Comparison of ENCODE assay signal across 33 mouse cellular contexts in the genomic region with DNA sequence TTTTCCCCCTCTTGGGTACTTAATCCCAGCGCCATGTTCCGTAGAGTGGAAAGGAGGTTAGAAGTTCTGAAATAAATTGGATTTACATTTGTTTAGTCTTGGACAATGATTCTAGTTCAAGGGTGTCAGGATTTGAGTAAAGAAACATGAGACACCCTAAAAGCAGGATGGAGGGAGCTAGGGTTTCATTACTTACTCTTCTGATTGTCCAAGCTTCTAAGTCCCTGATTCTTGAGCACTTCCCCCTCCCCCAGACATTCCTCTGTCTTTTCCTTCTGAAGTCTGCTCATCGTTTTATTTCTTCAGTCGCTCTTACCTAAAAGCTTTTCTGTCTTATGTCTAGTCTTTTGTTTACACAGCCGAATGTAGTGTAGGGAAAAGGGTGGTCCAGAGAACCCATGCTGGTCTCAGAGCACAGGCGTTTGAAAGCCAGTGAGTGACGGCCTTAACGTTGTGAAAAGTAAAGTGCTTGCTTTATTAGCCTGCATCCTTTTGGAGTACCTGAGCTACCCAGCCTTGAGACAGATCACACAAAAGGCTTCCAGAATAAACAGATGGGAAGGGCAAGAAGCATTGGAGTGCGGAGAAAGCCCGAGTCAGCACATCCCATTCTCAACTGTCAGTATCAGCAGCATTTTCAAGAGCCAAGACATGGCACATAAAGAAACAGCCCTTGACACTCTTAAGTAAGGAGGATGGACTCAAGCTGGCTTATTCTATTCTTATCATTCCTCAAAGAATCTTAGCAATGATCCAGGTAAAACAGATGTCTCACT.
DNase-seq lines count a peak whose midpoint lies in the region; ATAC-seq and TF ChIP-seq lines count a peak whose summit lies in the region.
"Had no signal": no experiment of that assay in that cellular context is flagged by ENCODE, and none has a peak within 500 bp of the region (broad histone marks: within the 10 kb centered on the region; RNA-seq: fewer than 3 reads in every experiment).

No protein-coding gene starts in this region.

- no peak overlapping the region for H3K4me2 ChIP-seq in hindbrain, embryonic 14.5 days (replicated peaks)
- no peak overlapping the region for H3K4me2 ChIP-seq in hindbrain, embryonic 12.5 days (replicated peaks)
- H3K4me2 ChIP-seq in kidney, embryonic 16.5 days (replicated peaks; ENCODE audit: low read depth, low read length): no peak overlapping the region
- H3K4me2 ChIP-seq: embryonic facial prominence, embryonic 13.5 days; heart, embryonic 15.5 days; limb, embryonic 15.5 days; liver, embryonic 13.5 days; midbrain, embryonic 13.5 days had no signal

- WGBS in hindbrain, embryonic 14.5 days: 44% methylated on average over 10 of the region's 10 CpGs
- WGBS in hindbrain, embryonic 12.5 days: 53% methylated on average over 10 of the region's 10 CpGs
- 36% methylated on average over 10 of the region's 10 CpGs for WGBS in kidney, embryonic 16.5 days

- H3K36me3 ChIP-seq in hindbrain, embryonic 14.5 days (replicated peaks; ENCODE audit: control insufficient read depth, insufficient read depth): no peaks in the 10 kb centered on the region
- peaks cover 6% of the 10 kb centered on the region for H3K36me3 ChIP-seq in hindbrain, embryonic 12.5 days
- H3K36me3 ChIP-seq in kidney, embryonic 16.5 days (ENCODE audit: insufficient read depth, low read length): peaks cover 6% of the 10 kb centered on the region
- no peaks in the 10 kb centered on the region for H3K36me3 ChIP-seq in ES-E14 (ENCODE audit: control insufficient read depth, insufficient read depth, low read length, poor library complexity, severe bottlenecking)

- no peak for DNase-seq in hindbrain, embryonic 14.5 days (ENCODE audit: low spot score)
- DNase-seq in kidney, postnatal 25 days: no peak
- DNase-seq in ES-E14 (ENCODE audit: low read depth, low spot score): no peak
- DNase-seq in ZHBTc4 (ENCODE audit: low read depth, low spot score): peak; percentile 9
- DNase-seq in heart, postnatal 25 days (ENCODE audit: low spot score): no peak
- DNase-seq: adrenal gland, adult 8-10 months; B cell, adult 2 months; cerebellum, adult 11 months; cerebellum, adult 9-11 months; embryo, embryonic 11 days; forebrain, postnatal 0 days; gastrocnemius, postnatal 14 days; heart, postnatal 36 days; kidney, adult 9 months; layer of hippocampus, adult 9-11 months; liver, embryonic 13.5 days; lung, adult 18-20 months; lung, postnatal 4 days; right cerebral cortex, postnatal 4 days; thymus, adult 18-20 months; thymus, postnatal 25 days had no signal

- H3K4me3 ChIP-seq in hindbrain, embryonic 14.5 days (replicated peaks; ENCODE audit: low read length): no peak overlapping the region
- H3K4me3 ChIP-seq in hindbrain, embryonic 12.5 days: no peak overlapping the region
- H3K4me3 ChIP-seq in kidney, embryonic 16.5 days (ENCODE audit: low read length): no peak overlapping the region
- no peak overlapping the region for H3K4me3 ChIP-seq in ES-E14 (ENCODE audit: insufficient read depth in 1 of 2, low read depth in 1 of 2, low read length in 2 of 2, poor library complexity in 1 of 2, severe bottlenecking in 1 of 2)
- H3K4me3 ChIP-seq: embryonic facial prominence, embryonic 13.5 days; forebrain, embryonic 10.5 days; heart, embryonic 15.5 days; limb, embryonic 10.5 days; limb, embryonic 15.5 days; liver, embryonic 13.5 days; megakaryocyte, embryonic 14.5 days; midbrain, embryonic 13.5 days had no signal

- intact Hi-C loops in heart, postnatal 25 days (cut with DNase I): no loop called here

- H3K4me1 ChIP-seq in hindbrain, embryonic 14.5 days (replicated peaks; ENCODE audit: control insufficient read depth, insufficient read depth, low read length): peaks cover 24% of the 10 kb centered on the region
- peaks cover 20% of the 10 kb centered on the region for H3K4me1 ChIP-seq in hindbrain, embryonic 12.5 days
- 0 out of 2 replicates have a peak, but pooled peaks cover 8% of the 10 kb centered on the region for H3K4me1 ChIP-seq in kidney, embryonic 16.5 days (ENCODE audit: insufficient read depth, low read length)
- H3K4me1 ChIP-seq in ES-E14 (ENCODE audit: control insufficient read depth in 2 of 2, insufficient read depth in 2 of 2, low read length in 2 of 2, poor library complexity in 1 of 2): peaks cover 0 to 2% of the 10 kb centered on the region in 2 experiments; a peak in 1 of 4 replicates

- in situ Hi-C loops in ES-E14 (cut with MboI; ENCODE audit: low sequenced_read_pairs in 2 of 2, unreplicated experiment in 2 of 2): no loop called here

- no peak overlapping the region for H3K9ac ChIP-seq in hindbrain, embryonic 14.5 days
- no peak overlapping the region for H3K9ac ChIP-seq in hindbrain, embryonic 12.5 days
- no peak overlapping the region for H3K9ac ChIP-seq in kidney, embryonic 16.5 days (replicated peaks; ENCODE audit: low read length)
- no peak overlapping the region for H3K9ac ChIP-seq in ES-E14 (ENCODE audit: insufficient read depth, low read depth, low read length, poor library complexity, severe bottlenecking)
- H3K9ac ChIP-seq: embryonic facial prominence, embryonic 13.5 days; forebrain, postnatal 0 days; heart, embryonic 15.5 days; limb, embryonic 15.5 days; liver, embryonic 13.5 days; midbrain, embryonic 13.5 days had no signal

- no peaks in the 10 kb centered on the region for H3K9me3 ChIP-seq in hindbrain, embryonic 14.5 days (ENCODE audit: control insufficient read depth, low read length)
- peaks cover 6% of the 10 kb centered on the region; the same call in 1 of the 2 replicates for H3K9me3 ChIP-seq in hindbrain, embryonic 12.5 days (replicated peaks)
- peaks cover 3% of the 10 kb centered on the region; the same call in 1 of the 2 replicates for H3K9me3 ChIP-seq in kidney, embryonic 16.5 days (ENCODE audit: low read length)
- H3K9me3 ChIP-seq in ES-E14 (ENCODE audit: control insufficient read depth, insufficient read depth, low read depth, low read length): no peaks in the 10 kb centered on the region
- H3K9me3 ChIP-seq: heart, embryonic 15.5 days; limb, embryonic 10.5 days; limb, embryonic 15.5 days; liver, embryonic 13.5 days had no signal

- peak overlapping the region; percentile 22; the same call in 1 of the 2 replicates for H3K27ac ChIP-seq in hindbrain, embryonic 14.5 days
- H3K27ac ChIP-seq in hindbrain, embryonic 12.5 days: no peak overlapping the region
- no peak overlapping the region for H3K27ac ChIP-seq in kidney, embryonic 16.5 days (ENCODE audit: low read length)
- H3K27ac ChIP-seq in ES-E14 (ENCODE audit: insufficient read depth, low read depth, low read length, poor library complexity, severe bottlenecking): no peak overlapping the region
- H3K27ac ChIP-seq: embryonic facial prominence, embryonic 13.5 days; forebrain, embryonic 10.5 days; heart, embryonic 15.5 days; limb, embryonic 10.5 days; limb, embryonic 15.5 days; liver, embryonic 13.5 days; midbrain, embryonic 13.5 days; stomach, postnatal 0 days had no signal

- ATAC-seq in hindbrain, embryonic 14.5 days (ENCODE audit: low FRiP score): no peak
- ATAC-seq in hindbrain, embryonic 12.5 days (ENCODE audit: low FRiP score): no peak
- ATAC-seq in kidney, embryonic 16.5 days (ENCODE audit: low FRiP score, low TSS enrichment): peak; percentile 53; the same call in 1 of the 2 replicates
- ATAC-seq: forebrain, postnatal 0 days; inflammation-experienced regulatory T-cells, adult 6 months; lung, postnatal 0 days had no signal

- no peaks in the 10 kb centered on the region for H3K27me3 ChIP-seq in hindbrain, embryonic 14.5 days (ENCODE audit: control insufficient read depth, insufficient read depth, low read length)
- no peaks in the 10 kb centered on the region for H3K27me3 ChIP-seq in hindbrain, embryonic 12.5 days
- H3K27me3 ChIP-seq in kidney, embryonic 16.5 days (ENCODE audit: insufficient read depth, low read length): no peaks in the 10 kb centered on the region
- H3K27me3 ChIP-seq: embryonic facial prominence, embryonic 13.5 days; heart, embryonic 15.5 days; limb, embryonic 15.5 days; liver, embryonic 13.5 days; midbrain, embryonic 13.5 days had no signal

TF ChIP-seq in ES-E14, 5 proteins besides CTCF, POLR2A, EP300 and RAD21:
- TF ChIP-seq ZC3H11A (IDR thresholded peaks at IDR 0.05; ENCODE audit: borderline replicate concordance, low read depth, low read length) (no peak), MAFK (IDR thresholded peaks at IDR 0.05; ENCODE audit: insufficient read depth, low read depth, low read length) (peak; percentile 67)
